Mouse (Mus musculus): ENCODE measurements at regions not wholly inside any gene's neighbourhood (a gene's known extent, or its start where the extent isn't known, plus 50 kb on each side); places are given as distances from the start of the nearest gene placed in this dataset.

DNA sequence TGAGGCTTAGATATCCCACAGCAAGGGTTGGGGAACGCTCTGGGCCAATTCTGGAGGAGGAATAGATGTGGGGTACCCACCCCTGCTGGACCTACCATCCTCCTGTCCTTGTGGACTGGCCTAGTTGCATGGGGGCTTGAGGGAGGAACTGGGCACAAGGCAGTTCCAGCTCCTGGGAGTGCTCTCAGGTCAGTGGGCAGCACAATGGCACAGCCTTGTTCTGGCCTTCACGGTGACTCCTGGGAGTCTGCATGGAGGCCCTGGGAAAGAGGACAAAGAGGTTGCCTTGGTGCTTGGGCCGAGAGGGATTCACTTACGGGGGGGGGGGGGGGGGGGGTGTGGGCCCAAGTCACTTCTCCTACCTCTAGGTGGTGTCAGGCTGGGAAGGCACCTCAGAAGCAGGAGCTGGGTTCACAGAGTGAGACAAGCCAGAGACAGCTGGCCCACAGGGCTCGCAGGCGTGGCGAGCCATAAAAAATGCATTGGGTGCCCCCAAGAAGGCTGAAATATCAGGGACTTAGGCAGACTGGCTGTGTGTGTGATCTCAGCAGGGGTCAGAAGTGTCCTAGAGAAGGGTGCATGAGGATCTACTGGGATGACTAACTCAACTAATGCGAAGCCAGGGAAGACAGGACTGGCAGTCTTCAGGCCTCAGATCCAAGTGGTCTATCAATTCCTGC lies 83.7 kb downstream of the 1700001O22Rik start:
- Histone ChIP-seq H3K27ac (ENCODE audit: low read length) (peak overlapping the region; percentile 100), H3K27me3 (ENCODE audit: control insufficient read depth, insufficient read depth, low read length) (no peaks in the 10 kb centered on the region), H3K9me3 (replicated peaks; ENCODE audit: control insufficient read depth, low read length) (no peaks in the 10 kb centered on the region), H3K4me2 (ENCODE audit: low read depth, low read length) (peak overlapping the region; percentile 78), H3K4me1 (ENCODE audit: control insufficient read depth, insufficient read depth, low read length) (peaks cover 74% of the 10 kb centered on the region), H3K9ac (ENCODE audit: low read length) (peak overlapping the region; percentile 87), H3K36me3 (ENCODE audit: control insufficient read depth, insufficient read depth, low read length) (no peaks in the 10 kb centered on the region), H3K4me3 (replicated peaks; ENCODE audit: low read length) (peak overlapping the region; percentile 47)
- 20% methylated on average over 8 of the region's 8 CpGs for WGBS
- ATAC-seq (ENCODE audit: insufficient read depth, low FRiP score) = no peak

DNA sequence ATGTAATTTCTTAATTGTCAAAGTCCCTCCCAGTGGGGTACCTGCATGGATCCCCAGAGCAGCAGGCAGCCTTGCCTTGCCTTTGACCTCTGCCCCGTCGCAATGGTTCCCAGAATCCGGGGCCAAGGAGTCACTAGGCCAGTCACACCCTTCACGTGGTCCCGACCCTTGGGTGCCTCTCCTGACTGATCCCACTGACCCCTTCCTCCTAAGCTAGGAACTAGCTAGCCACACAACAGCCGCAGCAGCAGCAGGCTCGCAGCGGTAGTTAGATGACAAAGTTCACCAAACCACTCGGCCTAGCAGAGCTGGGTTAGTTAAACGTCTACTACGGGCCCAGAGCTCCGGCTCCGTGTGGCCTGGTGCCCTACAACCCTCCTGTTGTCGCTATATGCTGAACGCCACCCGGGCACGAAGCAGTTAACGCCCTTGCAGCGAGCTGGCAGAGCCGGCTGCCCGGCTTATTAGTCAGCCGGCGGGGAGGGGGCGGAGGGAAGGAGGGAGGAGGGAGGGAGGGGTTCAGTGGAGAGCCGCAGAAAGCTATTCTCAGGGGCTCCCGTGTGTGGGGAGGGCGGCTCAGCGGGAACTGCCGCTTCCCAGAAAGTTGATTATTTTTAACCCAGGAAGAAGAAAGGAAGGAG lies 84.6 kb downstream of the 1700001O22Rik start:
- under 1% methylated on average over 29 of the region's 29 CpGs for WGBS
- H3K4me1 ChIP-seq (ENCODE audit: control insufficient read depth, insufficient read depth, low read length) = peaks cover 71% of the 10 kb centered on the region
- peak overlapping the region; percentile 100 for H3K27ac ChIP-seq (ENCODE audit: low read length)
- H3K4me2 ChIP-seq (ENCODE audit: low read depth, low read length) = peak overlapping the region; percentile 78
- H3K27me3 ChIP-seq (ENCODE audit: control insufficient read depth, insufficient read depth, low read length) = no peaks in the 10 kb centered on the region
- H3K9me3 ChIP-seq (replicated peaks; ENCODE audit: control insufficient read depth, low read length) = no peaks in the 10 kb centered on the region
- ATAC-seq (ENCODE audit: insufficient read depth, low FRiP score) = peak; percentile 77
- H3K36me3 ChIP-seq (ENCODE audit: control insufficient read depth, insufficient read depth, low read length) = no peaks in the 10 kb centered on the region
- peak overlapping the region; percentile 87 for H3K9ac ChIP-seq (ENCODE audit: low read length)
- H3K4me3 ChIP-seq (replicated peaks; ENCODE audit: low read length) = peak overlapping the region; percentile 47

DNA sequence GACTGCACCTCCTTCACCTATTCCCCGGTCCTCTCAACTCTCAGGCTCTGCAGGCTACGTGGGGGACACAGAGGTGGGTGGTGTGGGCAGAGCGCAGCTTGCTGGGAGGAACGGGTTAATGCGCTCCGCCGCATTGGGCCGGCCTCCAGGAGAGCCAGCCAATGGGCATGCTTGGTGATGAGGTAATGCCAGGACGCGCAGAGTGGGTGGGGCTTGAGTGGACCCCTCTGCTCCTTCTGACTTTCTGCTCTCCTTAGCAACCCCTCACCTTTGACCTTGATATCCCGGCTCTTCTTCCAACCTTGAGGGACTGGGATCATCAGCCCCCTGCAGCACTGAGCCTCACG lies 85.2 kb downstream of the 1700001O22Rik start:
- H3K4me1 ChIP-seq (ENCODE audit: control insufficient read depth, insufficient read depth, low read length) = peaks cover 73% of the 10 kb centered on the region
- 1% methylated on average over 12 of the region's 12 CpGs for WGBS

GRCm38 (mm10) chr2:30717566-30718328 lies 85.7 kb downstream of the 1700001O22Rik start:
- no peaks in the 10 kb centered on the region for H3K9me3 ChIP-seq (replicated peaks; ENCODE audit: control insufficient read depth, low read length)
- H3K36me3 ChIP-seq (ENCODE audit: control insufficient read depth, insufficient read depth, low read length) = no peaks in the 10 kb centered on the region
- peak overlapping the region; percentile 72 for H3K9ac ChIP-seq (ENCODE audit: low read length)
- peak overlapping the region; percentile 100 for H3K27ac ChIP-seq (ENCODE audit: low read length)
- peak overlapping the region; percentile 20; the same call in 1 of the 2 replicates for H3K4me3 ChIP-seq (replicated peaks; ENCODE audit: low read length)
- H3K27me3 ChIP-seq (ENCODE audit: control insufficient read depth, insufficient read depth, low read length) = no peaks in the 10 kb centered on the region
- no peak for ATAC-seq (ENCODE audit: insufficient read depth, low FRiP score)
- WGBS = 14% methylated on average over 16 of the region's 16 CpGs
- peaks cover 73% of the 10 kb centered on the region for H3K4me1 ChIP-seq (ENCODE audit: control insufficient read depth, insufficient read depth, low read length)
- H3K4me2 ChIP-seq (ENCODE audit: low read depth, low read length) = peak overlapping the region; percentile 78

More for the DNA sequence above, 85.2 kb downstream of the 1700001O22Rik start:
- Histone ChIP-seq H3K27ac (ENCODE audit: low read length) (peak overlapping the region; percentile 100), H3K9me3 (replicated peaks; ENCODE audit: control insufficient read depth, low read length) (no peaks in the 10 kb centered on the region), H3K36me3 (ENCODE audit: control insufficient read depth, insufficient read depth, low read length) (no peaks in the 10 kb centered on the region), H3K27me3 (ENCODE audit: control insufficient read depth, insufficient read depth, low read length) (no peaks in the 10 kb centered on the region), H3K4me2 (ENCODE audit: low read depth, low read length) (peak overlapping the region; percentile 78), H3K9ac (ENCODE audit: low read length) (peak overlapping the region; percentile 87), H3K4me3 (replicated peaks; ENCODE audit: low read length) (peak overlapping the region; percentile 47)
- peak; percentile 75 for ATAC-seq (ENCODE audit: insufficient read depth, low FRiP score)

DNA sequence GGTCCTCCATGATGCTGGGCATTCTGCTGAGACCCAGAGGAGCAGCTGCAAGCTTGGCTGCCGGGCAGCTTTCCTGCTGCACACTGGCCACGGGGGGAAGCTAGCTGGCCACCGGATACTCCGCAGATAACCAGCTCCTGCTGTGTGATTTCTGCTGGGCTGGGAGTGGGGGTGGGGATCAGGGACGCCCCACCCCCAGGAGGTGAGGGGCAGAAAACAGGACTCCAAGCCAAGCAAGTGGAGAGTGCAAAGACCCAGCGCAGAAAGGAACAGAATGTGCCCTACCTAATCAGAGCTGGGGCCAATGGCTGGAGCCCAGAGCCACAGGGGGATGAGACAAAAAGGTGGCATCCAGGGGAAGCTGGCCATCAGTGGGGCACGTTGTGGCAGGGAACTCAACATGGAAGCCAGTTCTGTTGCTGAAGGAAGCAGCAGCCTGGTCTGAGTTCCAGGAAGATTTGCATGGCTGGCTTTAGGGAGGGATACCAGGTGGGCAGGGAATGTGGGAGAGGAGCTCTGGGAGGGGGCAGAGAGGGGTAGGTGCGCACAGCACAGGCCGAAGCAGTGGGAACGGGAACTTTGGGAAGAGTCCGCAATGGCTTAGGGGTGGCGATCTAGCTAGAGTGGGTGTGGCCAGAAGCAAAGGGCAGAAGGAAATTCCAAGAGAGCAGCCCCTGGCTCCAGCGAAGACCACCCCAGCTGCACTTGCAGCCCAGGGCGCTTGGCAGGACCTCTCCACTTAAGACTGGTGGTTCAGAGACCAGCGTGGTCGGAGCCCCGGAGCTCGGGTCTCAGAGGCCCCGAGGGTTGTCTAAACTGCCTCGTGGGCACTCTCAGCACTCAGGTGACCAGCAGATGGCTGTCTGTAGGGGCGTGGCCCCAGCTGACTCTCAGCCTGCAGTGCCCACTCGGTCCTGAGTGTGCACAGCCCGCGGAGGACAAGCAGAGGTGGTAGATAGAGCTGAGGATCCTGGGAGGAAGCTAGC lies 86.6 kb downstream of the 1700001O22Rik start:
- H3K27ac ChIP-seq (ENCODE audit: low read length) = peak overlapping the region; percentile 100
- 4% methylated on average over 24 of the region's 24 CpGs for WGBS
- no peaks in the 10 kb centered on the region for H3K36me3 ChIP-seq (ENCODE audit: control insufficient read depth, insufficient read depth, low read length)
- peak overlapping the region; percentile 72 for H3K9ac ChIP-seq (ENCODE audit: low read length)
- peaks cover 71% of the 10 kb centered on the region for H3K4me1 ChIP-seq (ENCODE audit: control insufficient read depth, insufficient read depth, low read length)
- H3K4me3 ChIP-seq (replicated peaks; ENCODE audit: low read length) = peak overlapping the region; percentile 20; the same call in 1 of the 2 replicates
- ATAC-seq (ENCODE audit: insufficient read depth, low FRiP score) = no peak; the same call in 1 of the 2 replicates
- H3K9me3 ChIP-seq (replicated peaks; ENCODE audit: control insufficient read depth, low read length) = no peaks in the 10 kb centered on the region
- no peaks in the 10 kb centered on the region for H3K27me3 ChIP-seq (ENCODE audit: control insufficient read depth, insufficient read depth, low read length)
- H3K4me2 ChIP-seq (ENCODE audit: low read depth, low read length) = peak overlapping the region; percentile 45

GRCm38 (mm10) chr2:30715720-30716310 lies 87.6 kb downstream of the 1700001O22Rik start:
- no peak overlapping the region for H3K4me2 ChIP-seq (ENCODE audit: low read depth, low read length)
- 60% methylated on average over 4 of the region's 4 CpGs for WGBS
- no peaks in the 10 kb centered on the region for H3K27me3 ChIP-seq (ENCODE audit: control insufficient read depth, insufficient read depth, low read length)
- H3K27ac ChIP-seq (ENCODE audit: low read length) = peak overlapping the region; percentile 100
- H3K9me3 ChIP-seq (replicated peaks; ENCODE audit: control insufficient read depth, low read length) = no peaks in the 10 kb centered on the region
- H3K4me1 ChIP-seq (ENCODE audit: control insufficient read depth, insufficient read depth, low read length) = peaks cover 69% of the 10 kb centered on the region
- H3K36me3 ChIP-seq (ENCODE audit: control insufficient read depth, insufficient read depth, low read length) = no peaks in the 10 kb centered on the region
- H3K9ac ChIP-seq (ENCODE audit: low read length) = peak overlapping the region; percentile 72
- H3K4me3 ChIP-seq (replicated peaks; ENCODE audit: low read length) = no peak overlapping the region
- ATAC-seq (ENCODE audit: insufficient read depth, low FRiP score) = no peak

GRCm38 (mm10) chr2:30713535-30713934 lies 89.9 kb downstream of the 1700001O22Rik start:
- Histone ChIP-seq H3K4me2 (ENCODE audit: low read depth, low read length) (no peak overlapping the region), H3K36me3 (ENCODE audit: control insufficient read depth, insufficient read depth, low read length) (no peaks in the 10 kb centered on the region), H3K9me3 (replicated peaks; ENCODE audit: control insufficient read depth, low read length) (no peaks in the 10 kb centered on the region), H3K4me1 (ENCODE audit: control insufficient read depth, insufficient read depth, low read length) (peaks cover 71% of the 10 kb centered on the region), H3K9ac (ENCODE audit: low read length) (peak overlapping the region; percentile 26; the same call in 1 of the 2 replicates), H3K4me3 (replicated peaks; ENCODE audit: low read length) (no peak overlapping the region), H3K27ac (ENCODE audit: low read length) (peak overlapping the region; percentile 95), H3K27me3 (ENCODE audit: control insufficient read depth, insufficient read depth, low read length) (no peaks in the 10 kb centered on the region)
- 8% methylated on average over 3 of the region's 3 CpGs for WGBS
- ATAC-seq (ENCODE audit: insufficient read depth, low FRiP score) = no peak

- WGBS = 57% methylated on average over 9 of the region's 9 CpGs
- no peak overlapping the region for H3K4me3 ChIP-seq (replicated peaks; ENCODE audit: low read length)
- no peaks in the 10 kb centered on the region for H3K27me3 ChIP-seq (ENCODE audit: control insufficient read depth, insufficient read depth, low read length)
- peak overlapping the region; percentile 95 for H3K27ac ChIP-seq (ENCODE audit: low read length)
- no peak overlapping the region for H3K4me2 ChIP-seq (ENCODE audit: low read depth, low read length)
- H3K36me3 ChIP-seq (ENCODE audit: control insufficient read depth, insufficient read depth, low read length) = no peaks in the 10 kb centered on the region
- no peaks in the 10 kb centered on the region for H3K9me3 ChIP-seq (replicated peaks; ENCODE audit: control insufficient read depth, low read length)
- peak overlapping the region; percentile 87; the same call in 1 of the 2 replicates for H3K9ac ChIP-seq (ENCODE audit: low read length)
- ATAC-seq (ENCODE audit: insufficient read depth, low FRiP score) = no peak
- peaks cover 69% of the 10 kb centered on the region for H3K4me1 ChIP-seq (ENCODE audit: control insufficient read depth, insufficient read depth, low read length)
These were observed 90.5 kb downstream of the 1700001O22Rik start for GRCm38 (mm10) chr2:30712841-30713401.

All from stomach, embryonic 16.5 days (tissue).